Mouse (Mus musculus) cerebellum, adult 11 months (tissue): ENCODE measurements at regions not wholly inside any gene's neighbourhood (a gene's known extent, or its start where the extent isn't known, plus 50 kb on each side); places are given as distances from the start of the nearest gene placed in this dataset.
A peak's percentile ranks its signal among the peaks of the same experiment; 100 is the strongest.

ENCODE experiments used
- DNase-seq: peaks from one replicate; pipeline ENCODE4 v3.0.0; 2022

- no peak for DNase-seq
Measured at GRCm38 (mm10) chr17:88174242-88174679, 109.2 kb upstream of the Fbxo11 start.

- DNase-seq: no peak
Measured at GRCm38 (mm10) chr17:88175951-88176623, 111.0 kb upstream of the Fbxo11 start.

- DNase-seq: no peak
Measured at GRCm38 (mm10) chr17:88190735-88191134, 125.6 kb upstream of the Fbxo11 start.

GRCm38 (mm10) chr17:88191444-88191843 is 126.4 kb upstream of the Fbxo11 start:
- DNase-seq: no peak

- no peak for DNase-seq
Measured at GRCm38 (mm10) chr17:88191930-88192807, 127.1 kb upstream of the Fbxo11 start.

- DNase-seq: no peak
Measured at GRCm38 (mm10) chr17:88194693-88195092, 129.6 kb upstream of the Fbxo11 start.

- no peak for DNase-seq
Measured at GRCm38 (mm10) chr17:88195303-88195702, 130.2 kb upstream of the Fbxo11 start.

GRCm38 (mm10) chr17:88195893-88196292 is 130.8 kb upstream of the Fbxo11 start:
- DNase-seq: no peak

- DNase-seq: no peak
Measured at GRCm38 (mm10) chr17:88196322-88196721, 131.2 kb upstream of the Fbxo11 start.

- DNase-seq: no peak
Measured at GRCm38 (mm10) chr17:88197381-88197780, 132.3 kb upstream of the Fbxo11 start.

- no peak for DNase-seq
Measured at GRCm38 (mm10) chr17:88201249-88201970, 136.3 kb upstream of the Fbxo11 start.

GRCm38 (mm10) chr17:88202214-88202613 is 137.1 kb upstream of the Fbxo11 start:
- no peak for DNase-seq

- DNase-seq: no peak
Measured at GRCm38 (mm10) chr17:88209565-88209964, 144.5 kb upstream of the Fbxo11 start.

GRCm38 (mm10) chr17:88212121-88212520 is 147.0 kb upstream of the Fbxo11 start:
- no peak for DNase-seq

GRCm38 (mm10) chr17:88214746-88215145 is 149.7 kb upstream of the Fbxo11 start:
- DNase-seq: no peak

- no peak for DNase-seq
Measured at GRCm38 (mm10) chr17:88222379-88222955, 157.4 kb upstream of the Fbxo11 start.

GRCm38 (mm10) chr17:88240476-88240875 is 175.4 kb upstream of the Fbxo11 start:
- no peak for DNase-seq

- no peak for DNase-seq
Measured at GRCm38 (mm10) chr17:88248625-88249024, 183.5 kb upstream of the Fbxo11 start.

GRCm38 (mm10) chr17:88251949-88252521 is 186.9 kb upstream of the Fbxo11 start:
- peak; percentile 37 for DNase-seq

GRCm38 (mm10) chr17:88255744-88256598 is 184.5 kb upstream of the Foxn2 start:
- DNase-seq: peak; percentile 75
